Mouse (Mus musculus) megakaryocyte, embryonic 14.5 days (primary cell): ENCODE measurements at regions not wholly inside any gene's neighbourhood (a gene's known extent, or its start where the extent isn't known, plus 50 kb on each side); places are given as distances from the start of the nearest gene placed in this dataset.

ENCODE experiments used
- FLI1 ChIP-seq: IDR thresholded peaks from 2 replicates; pipeline ENCODE4 v1.6.1; 2012; ENCODE audit warnings: low read length, inconsistent platforms, mixed read lengths
- GATA1 ChIP-seq: IDR thresholded peaks from 3 replicates; pipeline ENCODE4 v1.6.1; 2012; ENCODE audit warnings: mixed read lengths, low read length, inconsistent platforms, borderline replicate concordance

DNA sequence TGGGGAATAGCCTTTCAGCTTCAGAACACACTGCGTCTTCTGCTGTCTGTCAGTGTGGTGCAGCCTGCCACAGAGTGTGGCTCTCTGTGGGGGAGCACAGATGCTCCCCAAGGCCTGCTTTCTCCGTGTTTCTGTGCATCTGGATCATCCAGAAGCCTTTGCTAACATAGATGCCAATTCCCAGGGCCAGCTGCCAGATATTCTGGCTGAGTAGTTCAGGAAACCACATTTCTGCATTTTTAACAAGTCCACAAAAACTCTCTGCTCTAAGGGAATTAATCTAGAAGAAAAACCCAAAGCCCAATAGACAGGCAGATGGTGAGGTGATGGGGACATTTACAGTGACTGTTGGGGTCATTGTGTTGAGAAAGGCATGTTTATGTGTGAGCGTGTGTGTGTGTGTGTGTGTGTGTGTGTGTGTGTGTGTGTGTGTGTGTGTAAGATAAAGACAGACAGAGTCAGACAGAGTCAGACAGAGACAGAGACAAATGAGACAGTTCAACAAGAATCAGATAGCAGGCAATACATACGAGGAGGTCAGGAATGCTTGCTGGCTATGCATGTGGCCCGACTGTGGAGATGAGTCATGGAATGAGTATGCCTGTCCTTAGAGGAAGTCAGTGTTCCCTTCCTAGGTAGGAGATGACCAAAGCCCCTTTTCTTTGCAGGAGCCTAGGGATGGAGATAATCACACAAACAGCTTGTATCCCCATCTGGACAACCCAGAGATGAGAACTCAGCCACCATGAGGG lies 176.3 kb upstream of the Spaca1 start:
- no peak for TF ChIP-seq GATA1
- no peak for TF ChIP-seq FLI1
